Mouse (Mus musculus) CH12.LX (cell line): Measurements from ENCODE around the gene Snx4. TPM values are rescaled to one million over a fixed set of nuclear protein-coding genes. Genes with fewer than 3 reads are reported as not detected.

Experiments used
- DNase-seq: peaks from one replicate; pipeline ENCODE4 v3.0.0-alpha.2; 2013; ENCODE audit errors: extremely low read depth
- H3K27ac ChIP-seq: 2 replicates; pipeline ENCODE4 v1.5.1; 2012; ENCODE audit warnings: low read depth, mild to moderate bottlenecking, control low read depth, moderate library complexity; ENCODE audit not compliant: insufficient read depth
- H3K27me3 ChIP-seq: replicated peaks from 2 replicates; pipeline ENCODE3; 2012; ENCODE audit warnings: inconsistent platforms
- H3K36me3 ChIP-seq, 2 experiments: replicated peaks in 1 of 2; 2 replicates each; pipeline versions ENCODE3 to v1.6.1; 2012; ENCODE audit warnings: inconsistent platforms in 1 of 2, low read length in 1 of 2, mild to moderate bottlenecking in 1 of 2, mixed read lengths in 1 of 2, moderate library complexity in 1 of 2; ENCODE audit not compliant: control insufficient read depth in 1 of 2, insufficient read depth in 1 of 2
- H3K4me1 ChIP-seq, 2 experiments: 2 replicates each; pipeline ENCODE4 v1.6.1; 2012; ENCODE audit warnings: inconsistent platforms in 1 of 2, moderate library complexity in 1 of 2; ENCODE audit not compliant: insufficient read depth in 2 of 2, control insufficient read depth in 1 of 2
- H3K4me2 ChIP-seq: 2 replicates; pipeline ENCODE4 v1.6.1; 2012; ENCODE audit warnings: low read depth, mild to moderate bottlenecking, control low read depth; ENCODE audit not compliant: poor library complexity, insufficient read depth, severe bottlenecking
- H3K4me3 ChIP-seq, 3 experiments: fragments of 150-350 bp in 1 of 3; sonication (generic) in 1 of 3; replicated peaks in 1 of 3; 2 replicates each; pipeline versions ENCODE3 to v1.5.1; 2011 to 2012; ENCODE audit warnings: low read depth in 2 of 3, low read length in 2 of 3, mild to moderate bottlenecking in 2 of 3, moderate library complexity in 2 of 3, control low read depth in 1 of 3, improper control_type of control experiment in 1 of 3, inconsistent platforms in 1 of 3, mixed read lengths in 1 of 3; ENCODE audit not compliant: poor library complexity in 1 of 3
- H3K79me2 ChIP-seq: replicated peaks from 2 replicates; pipeline ENCODE4 v1.6.1; 2012; ENCODE audit warnings: mild to moderate bottlenecking, moderate library complexity; ENCODE audit not compliant: control insufficient read depth, poor library complexity, insufficient read depth, severe bottlenecking; ENCODE audit errors: extremely low read depth
- H3K9ac ChIP-seq: 2 replicates; pipeline ENCODE4 v1.6.1; 2012; ENCODE audit warnings: low read depth, mild to moderate bottlenecking, control low read depth, moderate library complexity; ENCODE audit not compliant: insufficient read depth
- H3K9me3 ChIP-seq: replicated peaks from 2 replicates; pipeline ENCODE3; 2012; ENCODE audit warnings: low read length, inconsistent platforms, mixed read lengths
- BHLHE40 ChIP-seq: IDR thresholded peaks from 2 replicates; pipeline ENCODE4 v1.6.1; 2011; ENCODE audit warnings: mild to moderate bottlenecking, low read depth, low read length, improper control_type of control experiment
- CHD2 ChIP-seq: IDR thresholded peaks from 2 replicates; pipeline ENCODE4 v1.6.1; 2011; ENCODE audit warnings: low read length, improper control_type of control experiment
- ELF1 ChIP-seq: IDR thresholded peaks from 2 replicates; pipeline ENCODE4 v1.6.1; 2014; ENCODE audit warnings: low read depth, mild to moderate bottlenecking, inconsistent platforms, low read length, improper control_type of control experiment
- GABPA ChIP-seq: IDR thresholded peaks from 2 replicates; pipeline ENCODE4 v1.6.1; 2012; ENCODE audit warnings: low read depth, low read length, improper control_type of control experiment, inconsistent platforms; ENCODE audit not compliant: insufficient replicate concordance
- HCFC1 ChIP-seq: IDR thresholded peaks from 2 replicates; pipeline ENCODE4 v1.6.1; 2012; ENCODE audit warnings: low read depth, mild to moderate bottlenecking, inconsistent platforms, low read length, improper control_type of control experiment
- IRF4 ChIP-seq: IDR thresholded peaks from 2 replicates; pipeline ENCODE4 v1.6.1; 2014; ENCODE audit warnings: low read depth, mild to moderate bottlenecking, inconsistent platforms, low read length, improper control_type of control experiment
- JUND ChIP-seq: conservative IDR thresholded peaks from 2 replicates; pipeline ENCODE4 v1.6.1; 2011; ENCODE audit warnings: low read depth, low read length, improper control_type of control experiment
- MAFK ChIP-seq: IDR thresholded peaks from 2 replicates; pipeline ENCODE4 v1.6.1; 2011; ENCODE audit warnings: low read length, improper control_type of control experiment; ENCODE audit not compliant: insufficient replicate concordance
- MAZ ChIP-seq: IDR thresholded peaks from 2 replicates; pipeline ENCODE4 v1.6.1; 2012; ENCODE audit warnings: low read depth, mild to moderate bottlenecking, inconsistent platforms, low read length, improper control_type of control experiment, moderate library complexity
- NELFE ChIP-seq: IDR thresholded peaks from 2 replicates; pipeline ENCODE4 v1.6.1; 2011; ENCODE audit warnings: low read depth, low read length, improper control_type of control experiment
- POLR2A ChIP-seq: IDR thresholded peaks from 2 replicates; pipeline ENCODE4 v1.6.1; 2011; ENCODE audit warnings: low read depth, mild to moderate bottlenecking, improper control_type of control experiment, low read length
- RAD21 ChIP-seq: IDR thresholded peaks from 2 replicates; pipeline ENCODE4 v1.6.1; 2011; ENCODE audit warnings: low read depth, mild to moderate bottlenecking, low read length, improper control_type of control experiment, moderate library complexity
- RCOR1 ChIP-seq: conservative IDR thresholded peaks from 2 replicates; pipeline ENCODE4 v1.6.1; 2012; ENCODE audit warnings: low read depth, mild to moderate bottlenecking, inconsistent platforms, low read length, improper control_type of control experiment
- TBP ChIP-seq: conservative IDR thresholded peaks from 2 replicates; pipeline ENCODE4 v1.6.1; 2011; ENCODE audit warnings: low read depth, low read length, improper control_type of control experiment
- UBTF ChIP-seq: IDR thresholded peaks from 2 replicates; pipeline ENCODE4 v1.6.1; 2012; ENCODE audit warnings: low read depth, mild to moderate bottlenecking, inconsistent platforms, low read length, improper control_type of control experiment, moderate library complexity
- USF1 ChIP-seq: IDR thresholded peaks from 2 replicates; pipeline ENCODE4 v1.6.1; 2014; ENCODE audit warnings: low read depth, mild to moderate bottlenecking, inconsistent platforms, low read length, improper control_type of control experiment
- USF2 ChIP-seq: conservative IDR thresholded peaks from 2 replicates; pipeline ENCODE4 v1.6.1; 2011; ENCODE audit warnings: low read depth, low read length, improper control_type of control experiment
- ZC3H11A ChIP-seq: IDR thresholded peaks from 2 replicates; pipeline ENCODE4 v1.6.1; 2012; ENCODE audit warnings: low read depth, mild to moderate bottlenecking, inconsistent platforms, low read length, improper control_type of control experiment
- ZMIZ1 ChIP-seq: IDR thresholded peaks from 2 replicates; pipeline ENCODE4 v1.6.1; 2012; ENCODE audit warnings: low read depth, mild to moderate bottlenecking, inconsistent platforms, low read length, improper control_type of control experiment
- dilution Hi-C: fragments of 300-500 bp; cut with MboI; formaldehyde crosslinking; loops from 2 replicates; pipeline ENCODE4 v1.14.3; 2020; ENCODE audit warnings: low sequenced_read_pairs; ENCODE audit not compliant: extremely low pct_unique_long_range_greater_than_20kb, extremely low pct_ligation_motif_present
- in situ Hi-C: fragments of 300-500 bp; cut with MboI; formaldehyde crosslinking; loops from 3 replicates; pipeline ENCODE4 v1.14.3; 2019; ENCODE audit warnings: low sequenced_read_pairs, low pct_ligation_motif_present, low pct_unique_long_range_greater_than_20kb, mixed read lengths
- polyA plus RNA-seq: library from polyadenylated mRNA; unstranded; fragments of >175 nt; gene quantifications from 2 replicates; pipeline ENCODE4 v1.2.1, GENCODE M21; 2012; ENCODE audit warnings: low read depth; ENCODE audit not compliant: insufficient read length
- total RNA-seq, 2 experiments: library from RNA; depleted of rRNA; stranded (reverse); fragments of 300-350 nt in 1 of 2; fragments of >200 nt in 1 of 2; gene quantifications; 2 replicates each; pipeline ENCODE4 v1.2.3; 2012 to 2014

The Snx4 gene
- total and polyA plus RNA-seq, 3 experiments: 77.9 to 168 (median 105) TPM

- dilution Hi-C loops: no loop called here
- TF ChIP-seq ELF1: no peak
- no peak for TF ChIP-seq POLR2A
- TF ChIP-seq UBTF: no peak
- TF ChIP-seq MAZ: no peak
These were observed 43.4 kb downstream of the Snx4 start for GRCm38 (mm10) chr16:33294681-33295080.

GRCm38 (mm10) chr16:33295321-33295720 is 44.1 kb downstream of the Snx4 start:
- H3K36me3 ChIP-seq: peaks cover 67 to 90% of the 10 kb centered on the region in 2 experiments
- TF ChIP-seq USF2 (no peak), USF1 (no peak), BHLHE40 (no peak)
- TF ChIP-seq, all 38 proteins: peak for 0
- in situ Hi-C loops: no loop called here
- H3K27ac ChIP-seq: no peak overlapping the region
- H3K9me3 ChIP-seq: peaks cover 11% of the 10 kb centered on the region
- no peak overlapping the region for H3K4me2 ChIP-seq
- no peaks in the 10 kb centered on the region for H3K79me2 ChIP-seq
- no peak overlapping the region for H3K9ac ChIP-seq
- H3K4me3 ChIP-seq: no peak overlapping the region
- H3K27me3 ChIP-seq: no peaks in the 10 kb centered on the region
- DNase-seq: no peak
- dilution Hi-C loops: no loop called here
- H3K4me1 ChIP-seq: no peaks in the 10 kb centered on the region

More at GRCm38 (mm10) chr16:33294681-33295080, 43.4 kb downstream of the Snx4 start:
- H3K27ac ChIP-seq: no peak overlapping the region
- H3K79me2 ChIP-seq: no peaks in the 10 kb centered on the region
- no peak for DNase-seq
- H3K27me3 ChIP-seq: no peaks in the 10 kb centered on the region
- no peak overlapping the region for H3K9ac ChIP-seq
- H3K4me1 ChIP-seq: no peaks in the 10 kb centered on the region
- H3K36me3 ChIP-seq: peaks cover 70 to 90% of the 10 kb centered on the region in 2 experiments
- in situ Hi-C loops: no loop called here
- H3K4me3 ChIP-seq: no peak overlapping the region
- no peak overlapping the region for H3K4me2 ChIP-seq
- peaks cover 11% of the 10 kb centered on the region for H3K9me3 ChIP-seq

DNA sequence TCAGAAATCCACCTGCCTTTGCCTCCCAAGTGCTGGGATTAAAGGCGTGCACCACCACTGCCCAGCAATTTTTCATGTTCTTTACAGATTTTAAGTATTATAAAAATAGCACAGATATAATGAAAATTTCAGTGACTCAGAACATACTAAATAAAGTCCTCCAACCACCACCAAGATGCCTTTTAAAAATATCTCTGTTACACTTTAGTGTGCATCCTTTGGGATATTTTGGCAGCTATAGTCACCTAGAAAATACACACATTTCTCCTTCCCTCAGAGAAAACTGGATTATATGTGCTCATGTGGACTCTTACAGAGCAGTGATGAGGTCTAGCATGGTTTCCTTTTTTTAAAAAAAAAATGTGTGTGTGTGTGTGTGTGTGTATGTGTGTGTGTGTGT is 46.3 kb downstream of the Snx4 start:
- TF ChIP-seq MAFK (no peak), TBP (no peak), MAZ (no peak), CHD2 (no peak), JUND (no peak), HCFC1 (no peak), USF1 (no peak), NELFE (no peak), GABPA (no peak), RAD21 (no peak), ZMIZ1 (no peak), UBTF (no peak), ZC3H11A (no peak), IRF4 (no peak), RCOR1 (no peak), USF2 (no peak)
- Histone ChIP-seq H3K27me3 (no peaks in the 10 kb centered on the region), H3K36me3 (peaks cover 53 to 82% of the 10 kb centered on the region in 2 experiments), H3K9me3 (no peaks in the 10 kb centered on the region), H3K4me3 (no peak overlapping the region), H3K9ac (no peak overlapping the region), H3K4me2 (no peak overlapping the region), H3K4me1 (no peaks in the 10 kb centered on the region), H3K79me2 (no peaks in the 10 kb centered on the region), H3K27ac (no peak overlapping the region)
- dilution Hi-C loops (no loop called here), in situ Hi-C loops (no loop called here)
- no peak for DNase-seq
